Mouse (Mus musculus) lung, embryonic 16.5 days (tissue): ENCODE measurements around the gene Ripor2. TPM values are rescaled to one million over a fixed set of nuclear protein-coding genes. Genes with fewer than 3 reads are reported as not detected.

Source experiments
- ATAC-seq: fragments of 200-750 bp; cut with Nextera tagmentation; 2 replicates; pipeline ENCODE4 v1.8.0; 2017; ENCODE audit warnings: low read depth, mild to moderate bottlenecking, moderate library complexity
- H3K27ac ChIP-seq: fragments of 300-500 bp; sonication (generic); 2 replicates; pipeline ENCODE4 v1.5.1; 2014; ENCODE audit warnings: mild to moderate bottlenecking, control low read depth, low read length
- H3K27me3 ChIP-seq: fragments of 300-500 bp; sonication (generic); 2 replicates; pipeline ENCODE4 v1.6.1; 2014; ENCODE audit warnings: low read depth, low read length, mixed read lengths; ENCODE audit not compliant: control insufficient read depth, insufficient read depth
- H3K36me3 ChIP-seq: fragments of 300-500 bp; sonication (generic); 2 replicates; pipeline ENCODE4 v1.6.1; 2014; ENCODE audit warnings: low read length; ENCODE audit not compliant: control insufficient read depth, insufficient read depth
- H3K4me1 ChIP-seq: fragments of 300-500 bp; sonication (generic); replicated peaks from 2 replicates; pipeline ENCODE4 v1.6.1; 2014; ENCODE audit warnings: low read length, mixed read lengths; ENCODE audit not compliant: control insufficient read depth, insufficient read depth
- H3K4me2 ChIP-seq: fragments of 300-500 bp; sonication (generic); 2 replicates; pipeline ENCODE4 v1.6.1; 2014; ENCODE audit warnings: low read depth, low read length, control low read depth
- H3K4me3 ChIP-seq: fragments of 300-500 bp; sonication (generic); 2 replicates; pipeline ENCODE4 v1.5.1; 2014; ENCODE audit warnings: mild to moderate bottlenecking, low read length, control low read depth
- H3K9ac ChIP-seq: fragments of 300-500 bp; sonication (generic); 2 replicates; pipeline ENCODE4 v1.6.1; 2014; ENCODE audit warnings: low read length, control low read depth
- H3K9me3 ChIP-seq: fragments of 300-500 bp; sonication (generic); 2 replicates; pipeline ENCODE4 v1.6.1; 2016; ENCODE audit warnings: low read length; ENCODE audit not compliant: control insufficient read depth
- WGBS: fragments of 180-500 bp; shearing (Covaris S2); extraction: QIAGEN DNeasy Blood & Tissue Kit; methylation state at CpG from one replicate; pipeline ENCODE4 v1.1.7; 2014; 5-methylcytosine and 5-hydroxymethylcytosine counted together
- polyA plus RNA-seq: library from polyadenylated mRNA; unstranded; fragments of >200 nt; fragmentation: Nextera tagmentation; extraction: Ambion mirVana; gene quantifications from 2 replicates; pipeline ENCODE4 v1.2.1, GENCODE M21; 2015

The Ripor2 gene
- polyA plus RNA-seq, 1 experiment from 2014 or later, result 4.3 TPM

- H3K27me3 ChIP-seq, result no peaks in the 10 kb centered on the region
- H3K36me3 ChIP-seq, result no peaks in the 10 kb centered on the region
- peak overlapping the region; percentile 100 for H3K4me2 ChIP-seq
- no peaks in the 10 kb centered on the region for H3K9me3 ChIP-seq
- ATAC-seq, result peak; percentile 53
- H3K4me3 ChIP-seq, result peak overlapping the region; percentile 74
- under 1% methylated on average over 47 of the region's 66 CpGs for WGBS
- peak overlapping the region; percentile 77 for H3K9ac ChIP-seq
- H3K27ac ChIP-seq, result no peak overlapping the region
- H3K4me1 ChIP-seq, result peaks cover 20% of the 10 kb centered on the region
Observed at GRCm38 (mm10) chr13:24638371-24639214, 56.6 kb downstream of the Ripor2 start.

- Histone ChIP-seq H3K36me3 (no peaks in the 10 kb centered on the region), H3K4me2 (peak overlapping the region; percentile 100), H3K4me1 (peaks cover 20% of the 10 kb centered on the region), H3K9ac (peak overlapping the region; percentile 77), H3K27me3 (no peaks in the 10 kb centered on the region), H3K4me3 (peak overlapping the region; percentile 74), H3K27ac (peak overlapping the region; percentile 48; the same call in 1 of the 2 replicates), H3K9me3 (no peaks in the 10 kb centered on the region)
- 14% methylated on average over 22 of the region's 22 CpGs for WGBS
- peak; percentile 1; the same call in 1 of the 2 replicates for ATAC-seq
Observed at GRCm38 (mm10) chr13:24639215-24640165, 57.5 kb downstream of the Ripor2 start.

GRCm38 (mm10) chr13:24640166-24640560, 58.2 kb downstream of the Ripor2 start:
- Histone ChIP-seq H3K4me2 (peak overlapping the region; percentile 18; the same call in 1 of the 2 replicates), H3K36me3 (no peaks in the 10 kb centered on the region), H3K9ac (no peak overlapping the region), H3K4me3 (no peak overlapping the region), H3K27ac (peak overlapping the region; percentile 48; the same call in 1 of the 2 replicates), H3K9me3 (no peaks in the 10 kb centered on the region), H3K27me3 (no peaks in the 10 kb centered on the region), H3K4me1 (peaks cover 20% of the 10 kb centered on the region)
- WGBS, result 43% methylated on average over 4 of the region's 4 CpGs
- no peak for ATAC-seq

GRCm38 (mm10) chr13:24640836-24641385, 58.9 kb downstream of the Ripor2 start:
- no peak overlapping the region for H3K9ac ChIP-seq
- no peaks in the 10 kb centered on the region for H3K9me3 ChIP-seq
- no peak overlapping the region for H3K4me3 ChIP-seq
- no peak overlapping the region for H3K27ac ChIP-seq
- no peaks in the 10 kb centered on the region for H3K36me3 ChIP-seq
- ATAC-seq, result no peak
- WGBS, result 80% methylated on average over 3 of the region's 3 CpGs
- no peak overlapping the region for H3K4me2 ChIP-seq
- no peaks in the 10 kb centered on the region for H3K27me3 ChIP-seq
- H3K4me1 ChIP-seq, result peaks cover 20% of the 10 kb centered on the region

- Histone ChIP-seq H3K4me3 (no peak overlapping the region), H3K27me3 (no peaks in the 10 kb centered on the region), H3K36me3 (no peaks in the 10 kb centered on the region), H3K4me2 (no peak overlapping the region), H3K4me1 (peaks cover 20% of the 10 kb centered on the region), H3K9ac (no peak overlapping the region), H3K9me3 (no peaks in the 10 kb centered on the region), H3K27ac (no peak overlapping the region)
- no peak for ATAC-seq
- WGBS, result 53% methylated on average over 7 of the region's 7 CpGs
Observed at GRCm38 (mm10) chr13:24641491-24642430, 59.8 kb downstream of the Ripor2 start.

- H3K36me3 ChIP-seq, result no peaks in the 10 kb centered on the region
- 80% methylated on average over 3 of the region's 3 CpGs for WGBS
- no peak overlapping the region for H3K27ac ChIP-seq
- H3K4me2 ChIP-seq, result no peak overlapping the region
- H3K27me3 ChIP-seq, result no peaks in the 10 kb centered on the region
- ATAC-seq, result no peak
- peaks cover 4% of the 10 kb centered on the region for H3K4me1 ChIP-seq
- no peaks in the 10 kb centered on the region for H3K9me3 ChIP-seq
- H3K9ac ChIP-seq, result no peak overlapping the region
- no peak overlapping the region for H3K4me3 ChIP-seq
Observed at GRCm38 (mm10) chr13:24645146-24645545, 63.2 kb downstream of the Ripor2 start.

- Histone ChIP-seq H3K4me3 (no peak overlapping the region), H3K27ac (no peak overlapping the region), H3K9me3 (no peaks in the 10 kb centered on the region), H3K27me3 (no peaks in the 10 kb centered on the region), H3K9ac (no peak overlapping the region), H3K4me2 (no peak overlapping the region), H3K36me3 (no peaks in the 10 kb centered on the region), H3K4me1 (no peaks in the 10 kb centered on the region; the same call in 1 of the 2 replicates)
- no peak for ATAC-seq
- 58% methylated on average over 3 of the region's 3 CpGs for WGBS
Observed at GRCm38 (mm10) chr13:24646324-24646723, 64.3 kb downstream of the Ripor2 start.

- no peak for ATAC-seq
- WGBS, result 85% methylated on average over 2 of the region's 2 CpGs
- Histone ChIP-seq H3K4me3 (no peak overlapping the region), H3K27ac (no peak overlapping the region), H3K4me1 (no peaks in the 10 kb centered on the region; the same call in 1 of the 2 replicates), H3K9me3 (no peaks in the 10 kb centered on the region), H3K9ac (no peak overlapping the region), H3K27me3 (no peaks in the 10 kb centered on the region), H3K36me3 (no peaks in the 10 kb centered on the region), H3K4me2 (no peak overlapping the region)
Observed at GRCm38 (mm10) chr13:24647444-24647843, 65.5 kb downstream of the Ripor2 start.
